In the genomic region with DNA sequence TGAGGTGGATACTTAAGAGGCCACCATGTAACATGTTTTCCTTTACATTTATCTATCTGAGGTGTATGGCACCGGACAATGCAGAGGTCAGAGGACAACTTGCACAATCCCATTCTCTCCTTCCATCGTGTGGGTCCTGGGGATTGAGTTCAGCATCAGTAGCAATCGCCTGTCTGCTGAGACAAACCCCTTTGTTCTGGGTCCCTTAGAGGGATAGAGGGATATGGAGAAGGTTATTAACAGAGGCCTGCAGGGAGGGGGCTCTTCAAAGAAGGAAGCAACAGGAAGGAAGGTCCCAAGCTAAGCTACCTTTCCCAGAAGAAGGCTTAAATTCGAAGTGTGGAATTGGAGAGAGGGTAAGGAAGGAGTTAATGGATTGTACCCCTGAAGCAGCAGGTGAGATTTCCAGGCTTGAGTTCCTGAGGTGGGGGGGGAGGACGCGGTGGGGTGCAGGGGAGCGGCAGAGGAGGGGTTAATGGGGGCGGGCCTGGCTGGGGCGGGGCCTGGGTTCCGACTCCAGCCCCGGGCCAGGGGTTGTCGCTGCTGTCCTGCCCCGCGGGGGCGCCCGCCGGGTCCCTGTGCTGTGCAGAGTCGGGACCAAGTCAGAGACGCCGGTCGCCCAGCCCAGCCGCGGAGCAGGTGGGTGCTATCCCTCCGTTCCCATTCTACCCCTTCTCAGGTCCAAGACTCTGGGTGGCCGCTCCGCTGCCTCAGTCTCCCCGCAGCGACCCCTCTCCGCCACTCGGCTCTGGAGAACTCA, we compare ENCODE assay signal across 8 mouse cellular contexts. TPM values are rescaled to one million over a fixed set of nuclear protein-coding genes. Genes with fewer than 3 reads are reported as not detected.
A peak's percentile ranks its signal among the peaks of the same experiment; 100 is the strongest.
DNase-seq lines count a peak whose midpoint lies in the region; ATAC-seq lines count a peak whose summit lies in the region.

Gpr4 (plus strand) TSS at position 543 of the 760 bp plus-strand sequence.

- peak within 1 kb of the TSS; percentile 35; the same call in 1 of the 2 replicates for H3K9ac ChIP-seq in embryonic facial prominence, embryonic 15.5 days
- H3K9ac ChIP-seq in liver, embryonic 12.5 days, result peak within 1 kb of the TSS; percentile 7
- H3K9ac ChIP-seq in neural tube, embryonic 11.5 days (ENCODE audit: low read length), result peak within 1 kb of the TSS; percentile 33

- H3K4me3 ChIP-seq in embryonic facial prominence, embryonic 15.5 days (replicated peaks), result peak within 1 kb of the TSS; percentile 53
- H3K4me3 ChIP-seq in hindbrain, embryonic 10.5 days, result peak within 1 kb of the TSS; percentile 58
- peak within 1 kb of the TSS; percentile 50 for H3K4me3 ChIP-seq in liver, embryonic 12.5 days
- peak within 1 kb of the TSS; percentile 34 for H3K4me3 ChIP-seq in neural tube, embryonic 11.5 days (ENCODE audit: low read depth, low read length)

- WGBS in embryonic facial prominence, embryonic 15.5 days, result 2% methylated on average over 30 of the region's 30 CpGs
- 2% methylated on average over 30 of the region's 30 CpGs for WGBS in hindbrain, embryonic 10.5 days
- WGBS in liver, embryonic 12.5 days (ENCODE audit: insufficient replicate concordance), result 5% methylated on average over 29 of the region's 30 CpGs
- WGBS in neural tube, embryonic 11.5 days, result 4% methylated on average over 19 of the region's 30 CpGs

- no peak within 1 kb of the TSS for H3K27ac ChIP-seq in embryonic facial prominence, embryonic 15.5 days (replicated peaks)
- peak within 1 kb of the TSS; percentile 70 for H3K27ac ChIP-seq in hindbrain, embryonic 10.5 days
- no peak within 1 kb of the TSS for H3K27ac ChIP-seq in liver, embryonic 12.5 days
- no peak within 1 kb of the TSS for H3K27ac ChIP-seq in neural tube, embryonic 11.5 days (ENCODE audit: low read depth, low read length)

- peak; percentile 31 for DNase-seq in left cerebral cortex, postnatal 4 days
- DNase-seq in left cerebral cortex, adult 11 months (ENCODE audit: low spot score), result no peak
- peak; percentile 52 for DNase-seq in hindbrain, embryonic 10.5 days (ENCODE audit: low spot score)
- peak; percentile 60 for DNase-seq in neural tube, embryonic 11.5 days (ENCODE audit: low spot score)
- no peak for DNase-seq in spleen, adult 18-20 months
- no peak for DNase-seq in right cerebral cortex, adult 18-20 months

- peak within 1 kb of the TSS; percentile 82 for H3K4me2 ChIP-seq in embryonic facial prominence, embryonic 15.5 days (replicated peaks)
- H3K4me2 ChIP-seq in liver, embryonic 12.5 days, result peak within 1 kb of the TSS; percentile 70
- H3K4me2 ChIP-seq in neural tube, embryonic 11.5 days (ENCODE audit: low read depth), result peak within 1 kb of the TSS; percentile 52

- H3K36me3 ChIP-seq in embryonic facial prominence, embryonic 15.5 days, result no peaks in the 10 kb centered on the region
- no peaks in the 10 kb centered on the region for H3K36me3 ChIP-seq in hindbrain, embryonic 10.5 days
- H3K36me3 ChIP-seq in liver, embryonic 12.5 days, result no peaks in the 10 kb centered on the region
- no peaks in the 10 kb centered on the region for H3K36me3 ChIP-seq in neural tube, embryonic 11.5 days (ENCODE audit: control insufficient read depth, insufficient read depth, low read length)

- no peaks in the 10 kb centered on the region for H3K9me3 ChIP-seq in embryonic facial prominence, embryonic 15.5 days (replicated peaks)
- H3K9me3 ChIP-seq in hindbrain, embryonic 10.5 days, result peaks cover 6% of the 10 kb centered on the region; the same call in 1 of the 2 replicates
- H3K9me3 ChIP-seq in liver, embryonic 12.5 days (replicated peaks), result peaks cover 5% of the 10 kb centered on the region
- no peaks in the 10 kb centered on the region for H3K9me3 ChIP-seq in neural tube, embryonic 11.5 days (ENCODE audit: control insufficient read depth, low read length)

- H3K4me1 ChIP-seq in embryonic facial prominence, embryonic 15.5 days, result peaks cover 12% of the 10 kb centered on the region; the same call in 1 of the 2 replicates
- H3K4me1 ChIP-seq in hindbrain, embryonic 10.5 days (replicated peaks), result peaks cover 42% of the 10 kb centered on the region
- H3K4me1 ChIP-seq in liver, embryonic 12.5 days, result peaks cover 21% of the 10 kb centered on the region
- H3K4me1 ChIP-seq in neural tube, embryonic 11.5 days (ENCODE audit: control insufficient read depth, insufficient read depth, low read length), result no peaks in the 10 kb centered on the region

- H3K27me3 ChIP-seq in embryonic facial prominence, embryonic 15.5 days, result peaks cover 6% of the 10 kb centered on the region; the same call in 1 of the 2 replicates
- peaks cover 24% of the 10 kb centered on the region for H3K27me3 ChIP-seq in hindbrain, embryonic 10.5 days (ENCODE audit: insufficient read depth, poor library complexity, severe bottlenecking)
- H3K27me3 ChIP-seq in liver, embryonic 12.5 days (replicated peaks), result peaks cover 69% of the 10 kb centered on the region
- H3K27me3 ChIP-seq in neural tube, embryonic 11.5 days (ENCODE audit: control insufficient read depth, insufficient read depth, low read length), result no peaks in the 10 kb centered on the region

- intact Hi-C loops in left cerebral cortex, postnatal 4 days (cut with DNase I), result no loop called here

- no peak for ATAC-seq in embryonic facial prominence, embryonic 15.5 days (ENCODE audit: insufficient number of reproducible peaks, low FRiP score, low TSS enrichment, low read depth)
- ATAC-seq in liver, embryonic 12.5 days, result peak; percentile 52; the same call in 1 of the 2 replicates
- no peak for ATAC-seq in neural tube, embryonic 11.5 days (ENCODE audit: insufficient read depth, low FRiP score, low TSS enrichment)

RNA-seq across cellular contexts. Expression of gene Gpr4, which starts in this region (rescaled TPM):
- 1 to 10 TPM; 3.5 to 4.3 TPM for total RNA-seq in left cerebral cortex, postnatal 4 days (2021)
- 1.7 and 1.9 TPM in 2 replicates for polyA plus RNA-seq in embryonic facial prominence, embryonic 15.5 days (2015; fragmentation: Nextera tagmentation; extraction: Ambion mirVana)
- 1.8 and 2.9 TPM in 2 replicates for polyA plus RNA-seq in hindbrain, embryonic 10.5 days (2016; fragmentation: Nextera tagmentation; extraction: Ambion mirVana)
- 0.51 and 0.62 TPM in 2 replicates for polyA plus RNA-seq in liver, embryonic 12.5 days (2016; fragmentation: Nextera tagmentation; extraction: Ambion mirVana)
- 2.4 and 2.6 TPM in 2 replicates for polyA plus RNA-seq in neural tube, embryonic 11.5 days (2014; fragmentation: Nextera tagmentation; extraction: Ambion mirVana)

Comparison
In these comparisons a context has a peak if more than half of its experiments do, and no peak if none do; other contexts are left out.
1. DNase-seq: peak in left cerebral cortex, postnatal 4 days (single experiment), hindbrain, embryonic 10.5 days (single experiment) and neural tube, embryonic 11.5 days (single experiment); none in left cerebral cortex, adult 11 months (single experiment), spleen, adult 18-20 months (0 of 2) and right cerebral cortex, adult 18-20 months (single experiment).
2. Peak in ATAC-seq, H3K4me3 ChIP-seq, H3K9ac ChIP-seq and H3K4me2 ChIP-seq in liver, embryonic 12.5 days; RNA of the gene not detected or under 1 TPM.
3. Peak in every context shown above with its lines, with median percentiles within 50 percentile points of each other: H3K4me2 ChIP-seq, H3K4me3 ChIP-seq and H3K9ac ChIP-seq.